Mouse (Mus musculus): ENCODE results near the gene Ppp1r3c. TPM values are rescaled to one million over a fixed set of nuclear protein-coding genes. Genes with fewer than 3 reads are reported as not detected.

Ppp1r3c gene
- total RNA-seq, 2 experiments from 2014 or later: 65.8 to 116 TPM

DNA sequence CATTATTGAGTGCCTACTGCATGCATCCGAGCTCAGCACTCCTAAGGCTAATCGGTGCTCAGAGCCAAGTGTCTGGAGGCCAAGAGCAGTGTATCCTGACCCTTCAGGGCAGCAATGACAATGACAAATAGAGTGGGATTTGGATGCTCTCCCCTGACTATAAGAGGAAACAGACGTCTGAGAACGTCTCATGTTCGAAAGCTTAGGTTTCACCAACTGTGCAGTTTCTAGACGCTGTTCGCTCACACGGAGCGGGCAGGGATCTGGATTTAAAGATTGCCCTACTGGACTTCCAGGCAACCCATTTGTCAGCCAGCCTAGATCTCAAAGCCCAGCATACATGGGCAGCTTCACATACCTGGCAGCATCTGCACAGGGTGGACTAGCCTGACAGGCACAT is 49.4 kb downstream of the Ppp1r3c start:
- intact Hi-C loops (cut with DNase I): no loop called here
- DNase-seq: no peak

DNA sequence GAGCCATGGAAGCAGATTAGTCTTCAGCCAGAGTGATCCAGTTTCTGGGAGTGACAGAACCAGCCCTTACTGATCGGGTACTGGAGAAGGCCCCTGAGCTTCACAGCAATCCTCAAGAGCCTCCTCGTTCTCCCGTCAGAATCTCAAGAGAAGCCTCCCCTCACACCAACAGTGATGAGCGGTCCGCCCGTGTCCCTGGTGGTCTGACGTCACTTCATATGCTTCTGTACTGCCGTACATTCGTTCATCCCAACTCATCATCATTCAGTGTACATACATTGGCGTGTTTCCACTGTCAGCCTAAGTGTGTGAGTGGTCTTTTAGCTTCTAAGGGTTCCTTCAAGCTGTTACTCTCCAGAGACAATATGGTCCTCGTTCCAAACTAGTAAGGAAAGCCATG is 50.4 kb downstream of the Ppp1r3c start:
- intact Hi-C loops (cut with DNase I): no loop called here
- no peak for DNase-seq

DNA sequence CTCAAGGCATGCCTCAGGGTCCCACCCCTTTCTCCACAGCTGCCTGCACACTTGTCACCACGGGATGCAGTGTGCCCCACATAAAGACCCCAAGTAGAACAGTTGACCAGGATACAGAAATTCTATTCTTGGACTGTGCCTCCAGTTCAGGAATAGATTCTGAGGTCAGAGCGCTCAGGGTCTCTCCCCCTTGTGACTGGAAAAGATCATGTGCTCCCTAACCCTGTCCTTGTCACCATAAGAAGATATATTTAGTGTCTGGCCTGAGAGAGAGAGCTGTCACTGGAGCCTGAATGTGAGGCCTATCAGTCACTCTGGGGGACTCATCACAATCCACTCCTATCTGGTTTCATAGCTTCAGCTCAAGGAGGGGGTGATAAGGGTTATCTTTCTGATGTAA is 53.9 kb downstream of the Ppp1r3c start:
- no peak for DNase-seq
- intact Hi-C loops (cut with DNase I): no loop called here

Other genes with a start within 250 kb of the Ppp1r3c start
- 1 to 10 TPM; 1.6 to 2.5 TPM for gene Hectd2, start 182.0 kb downstream of the Ppp1r3c start, total RNA-seq (2021)
- 10 to 100 TPM; 79.1 to 83.4 TPM for gene Tnks2, start 97.6 kb upstream of the Ppp1r3c start, total RNA-seq (2021)
- gene Fgfbp3, start 183.0 kb upstream of the Ppp1r3c start, total RNA-seq (2021): 1 to 10 TPM; 1.3 to 2.9 TPM
- gene Btaf1, start 189.4 kb upstream of the Ppp1r3c start, total RNA-seq (2021): 10 to 100 TPM; 10.3 to 10.9 TPM

Measured in heart, postnatal 36 days (tissue).